Mouse (Mus musculus) embryo, embryonic 10 days (tissue): ENCODE measurements at regions not wholly inside any gene's neighbourhood (a gene's known extent, or its start where the extent isn't known, plus 50 kb on each side); places are given as distances from the start of the nearest gene placed in this dataset.

ENCODE experiments used
- DNase-seq: peaks from one replicate; pipeline ENCODE4 v3.0.0-alpha.2; 2015; ENCODE audit warnings: low spot score

GRCm38 (mm10) chr9:30285324-30285599 is 141.6 kb upstream of the Snx19 start:
- no peak for DNase-seq

GRCm38 (mm10) chr9:30299844-30300243 is 127.1 kb upstream of the Snx19 start:
- DNase-seq, result peak; percentile 75

GRCm38 (mm10) chr9:30308281-30308680 is 118.6 kb upstream of the Snx19 start:
- DNase-seq, result no peak

- DNase-seq, result no peak
Observed at GRCm38 (mm10) chr9:30313360-30313759, 113.5 kb upstream of the Snx19 start.

GRCm38 (mm10) chr9:30314355-30315171 is 112.3 kb upstream of the Snx19 start:
- no peak for DNase-seq

- DNase-seq, result peak; percentile 58
Observed at GRCm38 (mm10) chr9:30315172-30315644, 111.7 kb upstream of the Snx19 start.

GRCm38 (mm10) chr9:30344866-30345265 is 82.0 kb upstream of the Snx19 start:
- no peak for DNase-seq

GRCm38 (mm10) chr9:30353965-30354364 is 72.9 kb upstream of the Snx19 start:
- DNase-seq, result no peak

- no peak for DNase-seq
Observed at GRCm38 (mm10) chr9:30355642-30356041, 71.3 kb upstream of the Snx19 start.

- DNase-seq, result no peak
Observed at GRCm38 (mm10) chr9:30369554-30370440, 57.1 kb upstream of the Snx19 start.

GRCm38 (mm10) chr9:30370789-30371188 is 56.1 kb upstream of the Snx19 start:
- DNase-seq, result no peak

GRCm38 (mm10) chr9:30376908-30377307 is 50.0 kb upstream of the Snx19 start:
- DNase-seq, result no peak
